In the genomic region with DNA sequence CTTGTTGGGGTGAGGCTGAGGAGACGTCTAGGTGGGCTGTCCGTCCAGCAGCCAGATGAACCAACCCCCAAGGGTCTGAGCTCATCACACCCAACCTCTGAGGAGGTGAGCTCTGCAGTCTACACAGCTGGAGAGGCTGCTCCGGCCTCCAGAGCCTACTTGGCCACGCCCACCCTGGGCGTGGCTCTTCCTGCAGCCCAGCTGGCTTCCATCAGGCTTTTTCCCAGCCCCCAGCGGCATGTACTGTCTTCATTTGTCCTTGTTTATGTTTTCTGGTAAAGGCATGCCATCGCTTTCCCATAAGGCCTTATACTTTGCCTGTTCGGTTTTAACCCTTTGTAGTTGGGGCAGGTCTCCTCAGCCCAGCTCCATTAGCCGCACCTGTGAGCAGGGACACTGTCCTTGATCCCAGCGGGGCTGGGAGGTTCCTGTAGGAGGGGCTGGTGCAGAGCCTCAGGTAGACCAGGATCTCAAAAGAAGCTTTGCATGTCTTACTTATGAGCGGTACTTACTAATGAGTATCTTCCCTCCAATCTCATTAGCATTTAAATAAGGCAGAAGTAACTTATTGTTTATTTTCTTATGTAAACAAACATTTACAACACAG, we compare ENCODE assay signal across 9 mouse cellular contexts. TPM values are rescaled to one million over a fixed set of nuclear protein-coding genes. Genes with fewer than 3 reads are reported as not detected.
DNase-seq lines count a peak whose midpoint lies in the region; ATAC-seq and TF ChIP-seq lines count a peak whose summit lies in the region.
"Had no signal": no experiment of that assay in that cellular context is flagged by ENCODE, and none has a peak within 500 bp of the region (broad histone marks: within the 10 kb centered on the region; RNA-seq: fewer than 3 reads in every experiment).

No protein-coding gene starts in this region.

- 5% methylated on average over 11 of the region's 11 CpGs for WGBS in intestine, embryonic 15.5 days
- WGBS in small intestine, adult 2 months, result 16% methylated on average over 11 of the region's 11 CpGs

- TF ChIP-seq CTCF in small intestine, adult 2 months (IDR thresholded peaks at IDR 0.05; ENCODE audit: extremely low read depth, insufficient read length, insufficient replicate concordance, low read depth, low read length), result no peak

- no peaks in the 10 kb centered on the region for H3K27me3 ChIP-seq in intestine, embryonic 15.5 days (replicated peaks)
- no peaks in the 10 kb centered on the region for H3K27me3 ChIP-seq in small intestine, adult 2 months (ENCODE audit: control insufficient read depth, insufficient read depth, low read length)

- no peak overlapping the region for H3K9ac ChIP-seq in intestine, embryonic 15.5 days

- peak; percentile 91 for ATAC-seq in intestine, embryonic 15.5 days

- no peak overlapping the region for H3K4me3 ChIP-seq in intestine, embryonic 15.5 days (replicated peaks)
- H3K4me3 ChIP-seq in small intestine, adult 2 months (ENCODE audit: low read depth, low read length), result no peak overlapping the region

- no peak for TF ChIP-seq POLR2A in small intestine, adult 2 months (IDR thresholded peaks at IDR 0.05; ENCODE audit: low read depth, low read length)

- H3K36me3 ChIP-seq in intestine, embryonic 15.5 days, result no peaks in the 10 kb centered on the region
- H3K36me3 ChIP-seq in small intestine, adult 2 months (ENCODE audit: control insufficient read depth, insufficient read depth, low read length), result no peaks in the 10 kb centered on the region

- H3K4me2 ChIP-seq in intestine, embryonic 15.5 days (replicated peaks), result peak overlapping the region; percentile 33

- H3K4me1 ChIP-seq in intestine, embryonic 15.5 days (replicated peaks), result peaks cover 40% of the 10 kb centered on the region
- peaks cover 10% of the 10 kb centered on the region for H3K4me1 ChIP-seq in small intestine, adult 2 months (ENCODE audit: control insufficient read depth, insufficient read depth, insufficient read length, low read length)

- H3K27ac ChIP-seq in intestine, embryonic 15.5 days, result 0 out of 2 replicates have a peak overlapping the region, but pooled peaks have one; percentile 24
- peak overlapping the region; percentile 27; the same call in 1 of the 2 replicates for H3K27ac ChIP-seq in small intestine, adult 2 months (ENCODE audit: insufficient read depth, low read depth, low read length)

- H3K9me3 ChIP-seq in intestine, embryonic 15.5 days, result no peaks in the 10 kb centered on the region

- DNase-seq in adrenal gland, adult (ENCODE audit: inconsistent age in 2 of 2, low spot score in 1 of 2), result peak; percentile 43 to 63
- no peak for DNase-seq in adrenal gland, adult 18-20 months (ENCODE audit: low spot score in 2 of 2)
- DNase-seq in gastrocnemius, postnatal 4 days (ENCODE audit: low spot score in 2 of 2), result peak; percentile 40 to 71
- peak; percentile 38 to 56 for DNase-seq in lung, adult 18-20 months
- DNase-seq in layer of hippocampus, postnatal 14 days (ENCODE audit: low spot score in 2 of 2), result no peak
- no peak for DNase-seq in layer of hippocampus, adult 8-10 months (ENCODE audit: low spot score in 2 of 2)

RNA-seq across cellular contexts. Expression of a gene that starts 8.2 kb away (rescaled TPM):
- total RNA-seq in adrenal gland, adult 18-20 months (2021), result under 1 TPM in 1 of 2 experiments, not detected in 1; 0.29 TPM
- total RNA-seq in gastrocnemius, postnatal 4 days (2021), result not detected
- 0.06 and 0.11 TPM in 2 replicates for polyA plus RNA-seq in intestine, embryonic 15.5 days (2015; fragmentation: Nextera tagmentation; extraction: Ambion mirVana)
- polyA plus RNA-seq in small intestine, adult 2 months (2012; rRNA removed), result not detected in 2 replicates
- not detected for total RNA-seq in layer of hippocampus, postnatal 14 days (2021)
- total RNA-seq in layer of hippocampus, adult 8-10 months (2022), result not detected
- polyA plus RNA-seq: cortical plate, adult 2 months had no signal

RNA-seq across cellular contexts. Expression of a gene that starts 31.0 kb away (rescaled TPM):
- total RNA-seq in adrenal gland, adult 18-20 months (2021), result 10 to 100 TPM in 1 of 2 experiments, 1 to 10 TPM in 1; 9.7 to 12.9 TPM
- total RNA-seq in gastrocnemius, postnatal 4 days (2021), result 10 to 100 TPM; 41.5 to 43.6 TPM
- polyA plus RNA-seq in intestine, embryonic 15.5 days (2015; fragmentation: Nextera tagmentation; extraction: Ambion mirVana), result 25.2 and 26.7 TPM in 2 replicates
- 1.6 and 2.7 TPM in 2 replicates for polyA plus RNA-seq in small intestine, adult 2 months (2012; rRNA removed)
- 1 to 10 TPM; 4.7 to 5.0 TPM for total RNA-seq in layer of hippocampus, postnatal 14 days (2021)
- 1 to 10 TPM; 3.1 to 4.6 (median 3.5) TPM for total RNA-seq in layer of hippocampus, adult 8-10 months (2022)

RNA-seq across cellular contexts. Expression of a gene that starts 39.8 kb away (rescaled TPM):
- 1 to 10 TPM; 2.2 to 2.3 TPM for total RNA-seq in adrenal gland, adult 18-20 months (2021)
- 1 to 10 TPM in 1 of 2 experiments, under 1 TPM in 1; 0.70 to 1.1 TPM for total RNA-seq in gastrocnemius, postnatal 4 days (2021)
- 1.3 and 2.0 TPM in 2 replicates for polyA plus RNA-seq in intestine, embryonic 15.5 days (2015; fragmentation: Nextera tagmentation; extraction: Ambion mirVana)
- polyA plus RNA-seq in small intestine, adult 2 months (2012; rRNA removed), result 0.90 and 1.5 TPM in 2 replicates
- total RNA-seq in layer of hippocampus, postnatal 14 days (2021), result 1 to 10 TPM in 1 of 2 experiments, under 1 TPM in 1; 0.29 to 1.5 TPM
- 1 to 10 TPM in 2 of 4 experiments, under 1 TPM in 1, not detected in 1; 0.72 to 2.2 (median 1.6) TPM for total RNA-seq in layer of hippocampus, adult 8-10 months (2022)

Comparison
In these comparisons a context has a peak if more than half of its experiments do, and no peak if none do; other contexts are left out.
1. DNase-seq: peak in adrenal gland, adult (2 of 2), gastrocnemius, postnatal 4 days (2 of 2) and lung, adult 18-20 months (2 of 2); none in adrenal gland, adult 18-20 months (0 of 2), layer of hippocampus, postnatal 14 days (0 of 2) and layer of hippocampus, adult 8-10 months (0 of 2).